Mouse (Mus musculus): Measurements from ENCODE around the gene Sart1. TPM values are rescaled to one million over a fixed set of nuclear protein-coding genes. Genes with fewer than 3 reads are reported as not detected.

Gene Sart1
- 23.3 and 25.3 TPM in 2 replicates for polyA plus RNA-seq (2012; rRNA removed)

- WGBS: under 1% methylated on average over 43 of the region's 43 CpGs
- peak; percentile 83 for DNase-seq (ENCODE audit: low read depth, low spot score)
Observed at GRCm38 (mm10) chr19:5388588-5389242, at the start of gene Sart1. Sart1 (minus strand) TSS chr19:5388703.

GRCm38 (mm10) chr19:5433951-5434350 lies 45.4 kb upstream of the Sart1 start:
- DNase-seq (ENCODE audit: low read depth, low spot score): no peak
- WGBS: 63% methylated on average over 7 of the region's 7 CpGs

- WGBS: 1% methylated on average over 16 of the region's 16 CpGs
- no peak for DNase-seq (ENCODE audit: low read depth, low spot score)
Observed at GRCm38 (mm10) chr19:5432992-5433852, 44.7 kb upstream of the Sart1 start.

GRCm38 (mm10) chr19:5431911-5432464 lies 43.5 kb upstream of the Sart1 start:
- no peak for DNase-seq (ENCODE audit: low read depth, low spot score)
- 41% methylated on average over 4 of the region's 4 CpGs for WGBS

- DNase-seq (ENCODE audit: low read depth, low spot score): no peak
- WGBS: 39% methylated on average over 1 of the region's 1 CpGs
Observed at GRCm38 (mm10) chr19:5430408-5430807, 41.9 kb upstream of the Sart1 start.

GRCm38 (mm10) chr19:5429806-5430205 lies 41.3 kb upstream of the Sart1 start:
- 21% methylated on average over 8 of the region's 8 CpGs for WGBS
- no peak for DNase-seq (ENCODE audit: low read depth, low spot score)

GRCm38 (mm10) chr19:5429219-5429618 lies 40.7 kb upstream of the Sart1 start:
- no peak for DNase-seq (ENCODE audit: low read depth, low spot score)
- 71% methylated on average over 4 of the region's 4 CpGs for WGBS

- 76% methylated on average over 2 of the region's 2 CpGs for WGBS
- DNase-seq (ENCODE audit: low read depth, low spot score): no peak
Observed at GRCm38 (mm10) chr19:5428083-5428482, 39.6 kb upstream of the Sart1 start.

- WGBS: 81% methylated on average over 13 of the region's 13 CpGs
- no peak for DNase-seq (ENCODE audit: low read depth, low spot score)
Observed at GRCm38 (mm10) chr19:5426640-5427290, 38.3 kb upstream of the Sart1 start.

GRCm38 (mm10) chr19:5425906-5426565 lies 37.5 kb upstream of the Sart1 start:
- 72% methylated on average over 18 of the region's 18 CpGs for WGBS

GRCm38 (mm10) chr19:5424782-5425741 lies 36.6 kb upstream of the Sart1 start, which contains the start of the genes Drap1 and AI837181:
Drap1 (minus strand) TSS chr19:5424979.
AI837181 (plus strand) TSS chr19:5425144.
- under 1% methylated on average over 84 of the region's 87 CpGs for WGBS
- DNase-seq (ENCODE audit: low read depth, low spot score): no peak

More at GRCm38 (mm10) chr19:5425906-5426565, 37.5 kb upstream of the Sart1 start:
- DNase-seq (ENCODE audit: low read depth, low spot score): no peak

GRCm38 (mm10) chr19:5424092-5424781 lies 35.7 kb upstream of the Sart1 start:
- DNase-seq (ENCODE audit: low read depth, low spot score): no peak
- WGBS: under 1% methylated on average over 43 of the region's 48 CpGs

GRCm38 (mm10) chr19:5423561-5423960 lies 35.1 kb upstream of the Sart1 start:
- WGBS: 58% methylated on average over 12 of the region's 12 CpGs

GRCm38 (mm10) chr19:5422895-5423443 lies 34.5 kb upstream of the Sart1 start:
- WGBS: 84% methylated on average over 9 of the region's 9 CpGs
- no peak for DNase-seq (ENCODE audit: low read depth, low spot score)

More at GRCm38 (mm10) chr19:5423561-5423960, 35.1 kb upstream of the Sart1 start:
- DNase-seq (ENCODE audit: low read depth, low spot score): no peak

GRCm38 (mm10) chr19:5422267-5422666 lies 33.8 kb upstream of the Sart1 start:
- WGBS: 86% methylated on average over 10 of the region's 10 CpGs
- no peak for DNase-seq (ENCODE audit: low read depth, low spot score)

- no peak for DNase-seq (ENCODE audit: low read depth, low spot score)
- WGBS: 82% methylated on average over 5 of the region's 5 CpGs
Observed at GRCm38 (mm10) chr19:5421784-5422183, 33.3 kb upstream of the Sart1 start.

GRCm38 (mm10) chr19:5420579-5420978 lies 32.1 kb upstream of the Sart1 start:
- 61% methylated on average over 6 of the region's 6 CpGs for WGBS
- no peak for DNase-seq (ENCODE audit: low read depth, low spot score)
